Mouse (Mus musculus) T-helper 1 cell (primary cell): ENCODE data around the gene Kansl1l.
"Not testable (repeated sequence)": the region's sequence is repeated elsewhere in the genome, so short reads cannot be mapped to it uniquely, and the experiment has no call there.

Experiments used
- in situ Hi-C: fragments of 300-600 bp; cut with MboI, MseI; formaldehyde crosslinking; loops from one replicate; pipeline ENCODE4 v1.15.1; 2025; ENCODE audit warnings: high pct_unique_total_duplicates

Kansl1l gene

DNA sequence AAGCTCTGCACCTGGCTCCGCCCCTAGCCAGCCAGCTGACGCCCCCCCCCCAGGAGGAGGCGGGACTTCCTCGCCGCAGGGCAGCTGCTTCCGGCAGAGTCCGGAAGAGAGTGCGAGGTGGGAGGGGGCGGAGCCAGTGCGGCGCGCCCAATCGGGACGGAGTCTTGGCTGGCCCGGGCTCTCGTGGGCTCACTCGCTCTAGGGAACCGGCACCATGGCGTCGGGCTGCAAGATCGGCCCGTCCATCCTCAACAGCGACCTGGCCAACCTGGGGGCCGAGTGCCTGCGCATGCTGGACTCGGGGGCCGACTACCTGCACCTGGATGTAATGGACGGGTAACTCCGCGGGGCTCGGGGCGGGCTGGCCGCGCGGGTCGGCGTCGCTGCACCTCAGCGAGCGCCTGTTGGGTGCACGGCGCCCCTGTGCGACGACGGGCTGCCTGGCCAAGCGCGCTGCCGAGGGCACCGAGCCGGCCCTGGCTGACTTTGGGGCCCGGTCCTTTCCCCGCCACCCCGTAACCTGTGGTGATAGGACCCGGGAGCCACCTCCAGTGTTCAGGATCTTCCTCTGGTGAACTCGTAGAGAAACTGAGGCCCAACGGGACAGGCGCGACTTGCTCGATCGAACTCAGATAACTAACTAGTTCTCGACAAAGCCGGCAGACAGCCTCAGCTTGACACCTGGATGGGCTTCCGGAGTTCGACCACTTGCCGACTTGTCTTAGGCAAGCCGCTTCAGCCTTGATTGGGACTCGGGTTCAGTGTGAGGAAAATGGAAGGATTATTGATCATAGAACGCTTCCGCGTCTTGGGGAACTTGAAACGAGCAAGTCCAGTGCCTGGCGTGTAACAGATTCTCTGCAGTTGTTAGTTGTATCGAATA is 116.4 kb downstream of the Kansl1l start, which contains the start of gene Rpe:
TSS of gene Rpe (plus strand) at position 139 of the 883 bp plus-strand sequence.
- in situ Hi-C loops = no loop called here

DNA sequence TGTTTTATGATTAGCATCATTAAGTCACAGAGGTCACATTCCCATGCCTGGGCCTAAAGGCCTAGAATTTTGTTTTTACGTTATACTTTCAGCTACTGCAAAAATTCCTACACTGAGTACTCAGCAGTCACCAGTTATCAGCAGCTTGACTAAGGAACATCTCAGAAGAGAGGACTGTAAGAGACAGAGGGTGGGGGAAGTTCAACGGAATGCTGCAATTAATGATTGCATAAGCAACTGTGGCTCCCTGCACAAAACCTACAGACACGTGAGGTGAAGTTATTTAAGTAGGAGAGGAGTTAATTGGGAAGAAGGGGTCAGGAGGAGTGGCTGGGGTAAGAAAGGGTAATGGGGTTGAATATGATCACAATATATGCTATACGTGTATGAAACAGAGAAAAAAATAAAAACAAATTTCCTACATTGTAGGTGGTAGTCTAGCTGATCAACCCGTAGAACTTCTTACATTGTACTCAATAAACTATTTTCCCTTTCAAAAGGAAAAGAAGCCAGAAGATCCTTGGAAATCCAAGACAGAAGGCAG is 117.1 kb downstream of the Kansl1l start:
- in situ Hi-C loops = no loop called here

DNA sequence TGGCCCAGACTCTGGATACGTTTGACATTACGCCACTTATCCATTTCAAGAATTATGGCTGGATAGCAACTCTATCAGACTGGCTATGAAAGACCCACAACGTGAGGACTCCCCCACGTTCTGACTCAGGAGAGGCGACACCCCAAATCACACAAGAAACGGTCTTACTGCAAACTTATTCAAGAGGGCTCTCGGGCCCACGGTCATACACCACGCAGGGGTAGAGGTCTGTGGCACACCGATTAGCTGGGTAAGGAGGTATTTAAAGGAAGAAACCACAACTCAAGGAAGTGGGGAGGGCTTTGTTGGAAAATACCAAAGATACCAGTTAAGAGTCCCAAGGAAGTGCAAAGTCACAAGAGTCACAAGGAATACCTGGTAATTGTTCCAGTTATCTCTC is 117.7 kb downstream of the Kansl1l start:
- in situ Hi-C loops = not testable (repeated sequence)

DNA sequence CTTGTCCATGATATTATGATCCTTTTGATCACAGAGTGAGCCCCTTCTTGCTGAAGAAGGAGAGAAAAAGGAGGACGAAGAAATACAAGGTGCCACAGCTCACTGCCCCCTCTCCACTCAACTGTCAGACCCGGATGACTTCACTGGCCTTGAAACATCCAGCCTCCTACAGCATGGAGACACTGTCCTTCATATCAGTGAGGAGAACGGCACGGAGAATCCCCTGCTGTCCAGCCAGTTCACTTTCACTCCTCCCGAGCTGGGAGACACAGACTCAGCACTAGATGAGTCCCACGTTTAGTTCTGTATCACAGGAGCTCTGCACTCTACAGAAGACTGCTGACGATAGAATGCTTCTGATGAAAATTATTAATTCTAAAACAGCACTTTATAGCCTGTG is 122.1 kb downstream of the Kansl1l start:
- in situ Hi-C loops = no loop called here

DNA sequence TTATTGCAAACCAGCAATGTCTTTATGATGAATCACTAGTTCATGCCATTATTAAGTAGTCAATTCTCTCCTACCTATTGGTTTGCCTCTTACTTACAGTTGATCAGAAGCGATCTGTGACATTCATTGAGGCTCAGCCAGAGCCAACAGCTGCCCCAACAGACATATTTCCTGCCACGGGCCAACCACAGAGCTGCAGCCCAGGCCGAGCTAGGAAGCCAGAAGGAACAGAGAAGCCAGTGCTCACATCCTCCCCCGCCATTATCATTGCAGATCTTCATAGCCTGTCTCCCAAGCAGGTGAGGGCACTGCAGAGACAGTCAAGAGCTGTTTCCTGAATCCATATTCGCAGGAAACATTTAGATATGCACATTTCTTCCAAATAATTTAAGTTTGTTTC is 123.1 kb downstream of the Kansl1l start:
- in situ Hi-C loops = no loop called here

DNA sequence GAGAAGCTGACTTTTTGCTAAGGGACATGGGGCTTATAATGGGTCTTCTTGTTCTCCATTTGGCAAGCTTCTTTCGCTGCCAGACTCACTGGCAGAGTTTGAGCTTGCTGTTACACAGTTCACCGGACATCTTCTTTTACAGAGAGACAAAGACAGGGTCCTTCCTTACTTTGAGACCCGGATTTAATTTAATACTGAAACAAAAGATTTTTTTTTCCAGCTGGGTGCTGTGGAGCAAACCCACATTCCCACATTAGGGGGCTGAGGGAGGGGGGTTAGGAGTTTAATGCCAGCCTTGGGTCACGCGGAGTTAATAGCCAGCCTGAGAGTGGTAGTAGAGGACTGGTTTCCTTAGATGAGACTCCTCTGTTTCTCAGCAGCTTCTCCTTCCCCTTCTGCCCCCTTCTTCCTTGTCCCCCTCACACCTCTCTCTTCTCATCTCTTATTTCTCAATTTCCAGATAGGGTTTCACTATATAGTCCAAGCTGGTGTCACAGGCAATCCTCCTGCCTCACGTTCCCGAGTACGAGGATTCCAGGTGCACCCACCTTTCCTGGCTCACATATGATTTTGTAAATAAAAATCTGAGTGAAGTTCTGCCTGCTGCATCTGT is 124.5 kb downstream of the Kansl1l start:
- in situ Hi-C loops = no loop called here

DNA sequence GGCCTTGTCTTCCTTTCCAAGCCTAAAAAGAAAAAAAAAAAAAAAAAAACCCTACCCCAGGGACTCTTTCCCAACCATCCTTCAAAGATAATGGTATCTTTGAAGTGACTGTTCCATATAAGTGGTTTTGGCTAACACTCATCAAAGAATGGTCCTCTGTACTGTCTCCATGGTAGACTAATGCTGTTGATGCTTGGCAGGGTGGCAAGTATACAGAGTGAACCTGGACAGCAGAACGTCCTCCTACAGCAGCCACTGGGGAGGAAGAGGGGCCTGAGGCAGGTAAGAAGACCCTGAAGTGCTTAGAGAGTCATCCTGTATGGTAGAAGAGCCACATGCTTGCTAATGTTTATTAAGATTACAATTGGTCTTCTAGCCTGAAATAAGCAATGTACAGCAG is 125.1 kb downstream of the Kansl1l start:
- in situ Hi-C loops = no loop called here

DNA sequence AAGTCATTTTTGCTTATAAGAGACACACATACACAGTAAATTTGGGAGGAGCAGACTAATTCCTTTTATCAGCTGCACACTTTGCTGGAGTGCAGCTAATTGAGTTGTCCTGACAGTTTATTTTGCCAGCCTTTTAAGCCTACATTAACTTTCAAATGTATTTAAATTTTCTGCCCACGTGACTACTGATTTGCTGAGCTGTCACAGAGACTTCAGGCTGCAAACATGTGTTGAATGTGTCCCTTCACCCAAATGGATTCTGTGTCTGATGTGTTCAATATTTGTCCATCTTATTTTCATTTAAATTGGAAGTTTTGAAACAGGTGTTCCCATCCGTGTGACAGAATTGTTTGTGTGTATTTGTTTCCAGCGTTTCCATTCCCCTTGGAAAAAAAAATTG is 125.6 kb downstream of the Kansl1l start:
- in situ Hi-C loops = no loop called here

DNA sequence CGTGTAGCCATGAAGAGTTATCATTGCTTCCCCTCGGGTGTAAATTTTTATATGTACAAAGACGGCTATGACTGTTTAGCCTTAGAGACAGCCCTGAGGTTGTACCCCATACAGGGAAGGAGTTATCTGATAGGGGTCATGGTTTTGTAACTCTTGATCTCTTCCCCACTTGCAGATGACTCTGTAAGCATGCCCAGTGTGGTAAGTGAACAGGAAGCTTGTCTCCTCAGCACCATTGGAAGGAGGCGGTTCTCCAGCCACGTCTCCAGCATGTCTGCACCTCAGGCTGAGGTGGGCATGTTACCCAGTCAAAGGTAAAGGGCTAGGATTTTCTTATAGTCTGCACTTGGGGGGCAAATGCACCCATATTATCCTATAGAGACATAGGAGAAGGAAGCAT is 134.4 kb downstream of the Kansl1l start:
- in situ Hi-C loops = no loop called here

DNA sequence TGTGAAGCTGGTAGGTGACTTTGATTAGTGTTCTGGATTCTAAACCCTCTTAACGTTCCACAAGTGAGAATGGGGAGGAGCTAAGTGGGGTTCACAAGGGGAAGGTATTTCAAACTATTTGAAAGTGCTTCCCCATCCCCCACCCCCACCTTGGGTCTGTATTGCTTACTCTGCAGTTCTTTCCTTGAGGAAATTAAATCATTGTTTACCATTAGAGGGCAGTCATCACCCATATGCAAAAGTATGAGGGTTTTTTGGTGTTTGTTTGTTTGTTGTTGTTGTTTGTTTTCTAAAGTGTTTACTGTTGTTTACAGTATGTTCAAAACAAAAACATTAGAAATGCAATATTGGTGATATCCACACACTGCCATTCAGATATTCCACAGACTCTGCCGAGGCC is 138.7 kb downstream of the Kansl1l start:
- in situ Hi-C loops = no loop called here

DNA sequence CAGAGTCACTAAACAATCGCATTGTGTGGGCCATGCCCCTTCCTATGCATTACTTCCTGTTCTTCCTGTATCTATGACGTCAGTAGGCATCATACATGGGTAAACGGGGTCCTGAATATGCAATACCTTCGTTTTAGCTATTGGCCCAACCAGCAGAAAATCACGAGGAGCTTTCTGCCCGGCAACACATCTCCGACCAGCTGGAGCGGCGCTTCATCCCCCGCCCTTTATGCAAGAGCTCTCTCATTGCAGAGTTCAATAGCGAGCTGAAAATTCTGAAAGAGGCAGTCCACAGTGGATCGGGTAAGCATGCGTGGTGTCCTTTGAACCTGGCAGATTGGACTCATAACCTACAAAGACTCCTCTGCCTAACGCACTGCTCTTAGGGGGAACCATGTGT is 139.4 kb downstream of the Kansl1l start:
- in situ Hi-C loops = no loop called here

DNA sequence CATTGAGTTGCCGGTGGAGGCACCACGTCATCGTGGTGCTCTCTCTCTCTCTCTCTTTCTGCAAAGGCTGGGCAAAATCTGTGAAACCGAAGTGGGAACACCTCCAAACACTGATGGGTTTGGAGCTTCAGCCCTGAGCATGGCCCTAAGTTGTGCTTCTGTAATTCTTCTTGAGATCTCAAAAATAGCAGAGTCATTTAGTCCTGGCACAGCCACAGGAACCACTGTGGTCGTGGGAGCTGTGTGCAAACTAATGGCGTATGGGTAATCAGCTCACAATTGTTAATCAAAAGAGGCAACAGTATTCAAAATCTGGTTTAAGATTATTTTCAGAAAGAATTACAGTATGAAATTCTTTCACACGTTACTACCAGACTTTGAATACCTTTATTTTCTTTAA is 144.6 kb downstream of the Kansl1l start:
- in situ Hi-C loops = no loop called here

DNA sequence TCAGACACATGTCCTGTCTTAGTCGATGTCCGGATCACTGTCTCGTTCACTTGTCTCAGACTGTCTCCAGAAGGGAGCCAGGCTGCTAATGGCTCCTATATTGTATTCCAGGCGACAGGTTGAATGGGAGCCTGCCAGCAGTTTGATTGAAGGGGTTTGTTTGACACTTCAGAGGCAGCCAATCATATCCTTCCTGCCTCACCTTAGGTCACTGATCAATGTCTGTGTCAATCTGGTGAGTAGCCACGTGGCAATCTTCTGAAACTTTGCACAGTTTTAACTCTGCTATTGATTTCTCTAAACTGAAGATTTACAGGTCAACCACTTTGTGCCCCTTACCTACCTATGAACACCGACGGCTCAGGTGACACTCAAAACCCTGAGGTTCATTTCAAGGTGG is 145.9 kb downstream of the Kansl1l start:
- in situ Hi-C loops = no loop called here
